Mouse (Mus musculus) liver, embryonic 14.5 days (tissue): Measurements from ENCODE around the gene Rps23. TPM values are rescaled to one million over a fixed set of nuclear protein-coding genes. Genes with fewer than 3 reads are reported as not detected.

Source experiments
- ATAC-seq: fragments of 200-750 bp; cut with Nextera tagmentation; 2 replicates; pipeline ENCODE4 v1.8.0; 2017; ENCODE audit warnings: moderate number of reproducible peaks, mild to moderate bottlenecking, moderate library complexity; ENCODE audit not compliant: insufficient read depth
- DNase-seq, 3 experiments: peaks; one replicate each; pipeline ENCODE4 v3.0.0-alpha.2; 2012 to 2013; ENCODE audit warnings: low read depth in 3 of 3, low spot score in 3 of 3
- H3K27ac ChIP-seq: fragments of 300-500 bp; sonication (generic); 2 replicates; pipeline ENCODE4 v1.5.1; 2014; ENCODE audit warnings: moderate library complexity, mild to moderate bottlenecking, control low read depth, inconsistent platforms
- H3K27me3 ChIP-seq: fragments of 300-500 bp; sonication (generic); 2 replicates; pipeline ENCODE4 v1.6.1; 2014; ENCODE audit warnings: mild to moderate bottlenecking, low read length, moderate library complexity; ENCODE audit not compliant: control insufficient read depth, insufficient read depth
- H3K36me3 ChIP-seq: fragments of 300-500 bp; sonication (generic); replicated peaks from 2 replicates; pipeline ENCODE4 v1.6.1; 2014; ENCODE audit warnings: low read depth; ENCODE audit not compliant: control insufficient read depth, insufficient read depth
- H3K4me1 ChIP-seq, 2 experiments: fragments of 200-500 bp in 1 of 2; fragments of 300-500 bp in 1 of 2; sonication (generic) in 1 of 2; replicated peaks; 2 replicates each; pipeline ENCODE4 v1.6.1; 2012 to 2014; ENCODE audit warnings: antibody characterized with exemption in 1 of 2, inconsistent platforms in 1 of 2, low read length in 1 of 2; ENCODE audit not compliant: control insufficient read depth in 2 of 2, insufficient read depth in 2 of 2
- H3K4me2 ChIP-seq: fragments of 300-500 bp; sonication (generic); 2 replicates; pipeline ENCODE4 v1.6.1; 2014; ENCODE audit warnings: low read depth, mild to moderate bottlenecking, control low read depth, moderate library complexity
- H3K4me3 ChIP-seq, 2 experiments: fragments of 200-500 bp in 1 of 2; fragments of 300-500 bp in 1 of 2; sonication (generic) in 1 of 2; 2 replicates each; pipeline ENCODE4 v1.5.1; 2012 to 2014; ENCODE audit warnings: low read depth in 2 of 2, low read length in 2 of 2, mild to moderate bottlenecking in 2 of 2, control low read depth in 1 of 2, inconsistent platforms in 1 of 2, moderate library complexity in 1 of 2; ENCODE audit not compliant: insufficient read depth in 1 of 2
- H3K9ac ChIP-seq: fragments of 300-500 bp; sonication (generic); replicated peaks from 2 replicates; pipeline ENCODE4 v1.6.1; 2014; ENCODE audit warnings: mild to moderate bottlenecking, control low read depth, moderate library complexity
- H3K9me3 ChIP-seq: fragments of 300-500 bp; sonication (generic); 2 replicates; pipeline ENCODE4 v1.6.1; 2016; ENCODE audit warnings: low read length, mixed read lengths; ENCODE audit not compliant: control insufficient read depth
- CTCF ChIP-seq: IDR thresholded peaks from 2 replicates; pipeline ENCODE4 v1.5.1; 2016; ENCODE audit warnings: antibody characterized with exemption, low read depth, control low read depth
- EP300 ChIP-seq: IDR thresholded peaks from 2 replicates; pipeline ENCODE4 v1.6.1; 2016; ENCODE audit warnings: antibody characterized with exemption, low read depth
- WGBS: fragments of 180-500 bp; shearing (Covaris S2); extraction: QIAGEN DNeasy Blood & Tissue Kit; methylation state at CpG from one replicate; pipeline ENCODE4 v1.1.7; 2014; ENCODE audit not compliant: insufficient replicate concordance; 5-methylcytosine and 5-hydroxymethylcytosine counted together
- polyA plus RNA-seq, 2 experiments: library from polyadenylated mRNA; depleted of rRNA in 1 of 2; stranded (reverse) in 1 of 2; unstranded in 1 of 2; fragments of >200 nt; fragmentation: Nextera tagmentation in 1 of 2; extraction: Ambion mirVana in 1 of 2; gene quantifications; 2 replicates each; pipeline versions ENCODE4 v1.2.1 to v1.2.3; 2012 to 2014

Gene Rps23
- polyA plus RNA-seq, 2 experiments, result 215 to 1,036 TPM

DNA sequence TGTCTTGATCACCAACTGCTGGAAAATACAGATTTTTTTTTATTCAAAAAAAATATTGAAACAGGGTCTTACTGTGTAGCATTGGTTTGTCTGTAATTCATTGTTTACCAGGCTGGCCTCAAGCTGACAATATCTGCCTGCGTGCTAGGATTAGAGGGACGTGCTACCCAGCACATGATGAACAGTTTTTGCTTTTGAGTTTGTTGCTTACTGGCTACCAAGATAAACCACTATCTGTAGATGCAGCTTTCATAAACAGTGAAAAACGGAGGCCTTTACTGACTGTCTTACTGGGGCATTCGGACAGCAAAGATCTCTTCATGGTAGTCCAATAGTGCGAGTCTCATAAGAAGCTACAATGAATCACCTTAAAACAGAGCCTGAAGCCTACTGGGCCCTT, 32.6 kb upstream of the Rps23 start:
- 25% methylated on average over 5 of the region's 5 CpGs for WGBS
- ATAC-seq, result peak; percentile 78
- peak; percentile 36 to 49 (median 41) for DNase-seq
- Histone ChIP-seq H3K27me3 (no peaks in the 10 kb centered on the region), H3K4me3 (no peak overlapping the region), H3K27ac (peak overlapping the region; percentile 20; the same call in 1 of the 2 replicates), H3K4me2 (peak overlapping the region; percentile 28; the same call in 1 of the 2 replicates), H3K36me3 (no peaks in the 10 kb centered on the region), H3K9ac (no peak overlapping the region), H3K4me1 (peaks cover 6 to 19% of the 10 kb centered on the region in 2 experiments), H3K9me3 (no peaks in the 10 kb centered on the region)
- TF ChIP-seq CTCF (no peak), EP300 (peak; percentile 89)

DNA sequence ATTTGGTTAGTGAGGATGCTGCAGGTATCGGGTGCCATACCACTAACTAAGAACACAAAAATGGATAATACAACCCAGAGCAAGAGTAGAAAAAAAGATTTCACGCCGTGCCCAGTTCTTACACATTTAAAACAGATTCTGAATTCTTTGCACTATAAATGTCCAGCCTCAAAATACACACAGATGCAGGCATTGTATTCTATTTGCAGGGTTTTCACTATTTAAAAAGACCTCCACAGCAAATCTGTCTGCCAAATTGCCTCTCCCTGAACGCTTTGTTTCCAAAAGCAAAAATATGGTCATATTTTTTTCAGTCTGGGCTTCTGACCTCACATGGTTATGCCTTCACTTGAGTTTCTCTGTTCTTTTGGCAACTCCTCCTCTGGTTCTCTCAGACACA, 27.9 kb upstream of the Rps23 start:
- peaks cover 6 to 7% of the 10 kb centered on the region in 2 experiments; a peak in 3 of 4 replicates for H3K4me1 ChIP-seq
- H3K4me3 ChIP-seq, result no peak overlapping the region
- no peak overlapping the region for H3K9ac ChIP-seq
- no peak for TF ChIP-seq CTCF
- TF ChIP-seq EP300, result no peak
- H3K27ac ChIP-seq, result no peak overlapping the region
- ATAC-seq (no peak), DNase-seq (no peak)
- no peaks in the 10 kb centered on the region for H3K27me3 ChIP-seq
- no peaks in the 10 kb centered on the region for H3K36me3 ChIP-seq
- no peaks in the 10 kb centered on the region for H3K9me3 ChIP-seq
- 75% methylated on average over 4 of the region's 4 CpGs for WGBS
- no peak overlapping the region for H3K4me2 ChIP-seq

GRCm38 (mm10) chr13:90896098-90896497, 26.7 kb upstream of the Rps23 start:
- WGBS, result 53% methylated on average over 2 of the region's 2 CpGs
- Histone ChIP-seq H3K4me2 (no peak overlapping the region), H3K27ac (no peak overlapping the region), H3K9ac (no peak overlapping the region), H3K4me3 (no peak overlapping the region), H3K27me3 (no peaks in the 10 kb centered on the region), H3K9me3 (no peaks in the 10 kb centered on the region), H3K36me3 (no peaks in the 10 kb centered on the region), H3K4me1 (no peaks in the 10 kb centered on the region)
- no peak for DNase-seq
- ATAC-seq, result no peak
- TF ChIP-seq CTCF, result no peak

DNA sequence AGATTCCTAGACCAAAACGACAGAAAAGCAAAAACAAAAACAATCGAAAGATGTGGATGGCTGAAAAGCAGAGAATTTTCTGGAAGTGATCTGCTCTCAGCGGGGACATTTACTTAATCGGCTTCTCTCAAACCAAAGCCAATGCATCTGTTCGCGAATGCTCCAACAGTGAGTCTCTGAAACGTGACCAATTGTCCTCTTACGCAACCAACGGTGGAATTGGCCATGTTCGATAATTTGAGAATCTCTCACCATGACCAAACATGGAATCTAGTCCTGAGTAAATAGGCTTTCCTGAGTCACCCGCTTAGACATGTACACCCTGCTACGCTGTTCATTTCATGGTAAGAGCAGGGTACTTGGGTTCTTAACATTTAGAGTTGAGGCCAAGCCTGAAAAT, 25.9 kb upstream of the Rps23 start:
- Histone ChIP-seq H3K36me3 (no peaks in the 10 kb centered on the region), H3K27me3 (no peaks in the 10 kb centered on the region), H3K9ac (no peak overlapping the region), H3K4me1 (no peaks in the 10 kb centered on the region), H3K4me3 (no peak overlapping the region), H3K9me3 (no peaks in the 10 kb centered on the region), H3K4me2 (no peak overlapping the region), H3K27ac (no peak overlapping the region)
- 77% methylated on average over 12 of the region's 12 CpGs for WGBS
- DNase-seq (no peak), ATAC-seq (no peak)
- no peak for TF ChIP-seq EP300
- TF ChIP-seq CTCF, result no peak

DNA sequence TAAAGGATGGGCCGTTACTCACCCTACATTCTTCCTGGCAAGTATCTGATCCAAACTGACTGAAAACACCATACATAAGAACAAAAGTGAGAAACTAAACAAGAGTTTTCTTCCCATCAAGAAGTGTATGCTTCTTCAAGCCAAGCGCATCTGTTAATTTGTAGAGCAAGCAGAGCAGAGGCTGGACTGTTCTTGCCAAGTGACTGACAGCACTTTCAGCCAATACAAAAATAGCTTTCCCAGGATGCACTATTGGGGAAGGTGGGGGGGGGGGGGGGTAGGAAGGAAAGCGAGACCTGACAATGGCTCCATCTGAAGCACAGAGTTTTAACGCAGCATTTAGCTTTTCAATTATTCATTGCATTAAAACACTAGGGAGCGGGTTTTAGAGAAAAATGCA, 17.6 kb upstream of the Rps23 start, which contains the start of gene Atp6ap1l:
Gene Atp6ap1l, minus strand, starts transcription at position 180 of the 400 bp plus-strand sequence.
- Histone ChIP-seq H3K27me3 (no peaks in the 10 kb centered on the region), H3K4me3 (no peak within 1 kb of the TSS), H3K9ac (no peak within 1 kb of the TSS), H3K4me1 (no peaks in the 10 kb centered on the region), H3K9me3 (no peaks in the 10 kb centered on the region), H3K4me2 (no peak within 1 kb of the TSS), H3K36me3 (no peaks in the 10 kb centered on the region), H3K27ac (no peak within 1 kb of the TSS)
- 77% methylated on average over 5 of the region's 5 CpGs for WGBS
- no peak for DNase-seq
- ATAC-seq, result no peak
- TF ChIP-seq CTCF, result no peak
- TF ChIP-seq EP300, result no peak
